Mouse (Mus musculus) bone marrow, adult 2 months (tissue): Measurements from ENCODE around the gene Hspa12a.

Experiments
- CTCF ChIP-seq: fragments of 200-500 bp; IDR thresholded peaks from 2 replicates; pipeline ENCODE4 v1.5.1; 2011; ENCODE audit warnings: low read length, control low read depth; ENCODE audit not compliant: control insufficient read depth, insufficient read depth
- POLR2A ChIP-seq: fragments of 200-500 bp; IDR thresholded peaks from 2 replicates; pipeline ENCODE4 v1.6.1; 2011; ENCODE audit warnings: low read depth, mild to moderate bottlenecking, control low read depth, low read length, borderline replicate concordance; ENCODE audit not compliant: control insufficient read depth

GRCm38 (mm10) chr19:58933062-58933461 lies 10.4 kb downstream of the Hspa12a start:
- TF ChIP-seq POLR2A (no peak), CTCF (no peak)
